Mouse (Mus musculus) heart, postnatal 0 days (tissue): ENCODE data around the gene Nrp1.

Source experiments
- CTCF ChIP-seq: IDR thresholded peaks from 2 replicates; pipeline ENCODE4 v1.5.1; 2016; ENCODE audit warnings: antibody characterized with exemption, control low read depth, low read depth
- EP300 ChIP-seq: IDR thresholded peaks from 2 replicates; pipeline ENCODE4 v1.6.1; 2016; ENCODE audit warnings: antibody characterized with exemption, low read depth

GRCm38 (mm10) chr8:128528591-128529383 is 170.4 kb downstream of the Nrp1 start:
- TF ChIP-seq CTCF (no peak), EP300 (no peak)
